In genomic region chr1:64374286-64375071, GRCm38 (mm10) we compare ENCODE assay signal across 11 mouse cellular contexts.
A peak's percentile ranks its signal among the peaks of the same experiment; 100 is the strongest.
DNase-seq lines count a peak whose midpoint lies in the region; ATAC-seq and TF ChIP-seq lines count a peak whose summit lies in the region.
"Had no signal": no experiment of that assay in that cellular context is flagged by ENCODE, and none has a peak within 500 bp of the region (broad histone marks: within the 10 kb centered on the region; RNA-seq: fewer than 3 reads in every experiment).

No protein-coding gene starts in this region.

- intact Hi-C loops in heart, adult 2 months (cut with DNase I) = loop anchor here (10.0 kb wide), 1 partner anchor 70 kb away; no protein-coding TSS in a partner anchor

- no peaks in the 10 kb centered on the region for H3K79me2 ChIP-seq in heart, adult 2 months (replicated peaks; ENCODE audit: control insufficient read depth, insufficient read depth, low read length)

- DNase-seq in heart, adult 2 months = peak in 1 of 2 experiments; percentile 53
- peak; percentile 34 for DNase-seq in adipocyte (ENCODE audit: low spot score)
- DNase-seq in induced T-regulatory cell, adult 2 months (ENCODE audit: low read depth) = peak; percentile 5
- peak; percentile 52 for DNase-seq in lung, postnatal 0 days (ENCODE audit: low spot score)
- DNase-seq in layer of hippocampus, adult 2 months (ENCODE audit: low spot score in 2 of 2) = no peak
- no peak for DNase-seq in embryo, embryonic 10 days (ENCODE audit: low spot score)
- DNase-seq: cerebellum, postnatal 25 days had no signal

- no peak overlapping the region for H3K9ac ChIP-seq in heart, adult 2 months (ENCODE audit: low read depth, low read length)
- H3K9ac ChIP-seq in heart, embryonic 11.5 days (ENCODE audit: low read depth, low read length) = no peak overlapping the region
- no peak overlapping the region for H3K9ac ChIP-seq in lung, postnatal 0 days (replicated peaks; ENCODE audit: low read depth)

- TF ChIP-seq CTCF in heart, adult 2 months (IDR thresholded peaks at IDR 0.05) = no peak
- TF ChIP-seq CTCF in lung, postnatal 0 days (IDR thresholded peaks at IDR 0.05) = no peak
- TF ChIP-seq CTCF in layer of hippocampus, adult 2 months (conservative IDR thresholded peaks at IDR 0.05) = no peak

- peaks cover 6% of the 10 kb centered on the region for H3K4me1 ChIP-seq in heart, adult 2 months (ENCODE audit: control insufficient read depth, insufficient read depth, low read length)
- H3K4me1 ChIP-seq in heart, embryonic 11.5 days (ENCODE audit: control insufficient read depth, insufficient read depth, low read length) = no peaks in the 10 kb centered on the region
- no peaks in the 10 kb centered on the region for H3K4me1 ChIP-seq in lung, postnatal 0 days (ENCODE audit: insufficient read depth, low read depth, low read length)

- TF ChIP-seq POLR2A in heart, adult 2 months (IDR thresholded peaks at IDR 0.05; ENCODE audit: insufficient read depth, low read depth, low read length) = no peak

- 0 out of 2 replicates have a peak, but pooled peaks have one; percentile 37 for TF ChIP-seq EP300 in heart, adult 2 months (IDR thresholded peaks at IDR 0.05; ENCODE audit: insufficient read depth, low read depth, low read length)
- no peak for TF ChIP-seq EP300 in lung, postnatal 0 days (IDR thresholded peaks at IDR 0.05)

- no peak overlapping the region for H3K4me3 ChIP-seq in heart, adult 2 months
- H3K4me3 ChIP-seq in heart, embryonic 11.5 days (ENCODE audit: low read depth, low read length) = no peak overlapping the region
- no peak overlapping the region for H3K4me3 ChIP-seq in lung, postnatal 0 days (ENCODE audit: low read depth, low read length)
- H3K4me3 ChIP-seq in layer of hippocampus, adult 2 months = no peak overlapping the region

- WGBS in heart, adult 2 months = 36% methylated on average over 13 of the region's 13 CpGs
- 56% methylated on average over 13 of the region's 13 CpGs for WGBS in heart, embryonic 11.5 days (ENCODE audit: insufficient replicate concordance)
- WGBS in lung, postnatal 0 days = 46% methylated on average over 13 of the region's 13 CpGs

- no peaks in the 10 kb centered on the region for H3K27me3 ChIP-seq in heart, adult 2 months (ENCODE audit: control insufficient read depth, insufficient read depth, low read length)
- no peaks in the 10 kb centered on the region for H3K27me3 ChIP-seq in heart, embryonic 11.5 days (ENCODE audit: control insufficient read depth, insufficient read depth, low read length)
- no peaks in the 10 kb centered on the region for H3K27me3 ChIP-seq in lung, postnatal 0 days (replicated peaks; ENCODE audit: insufficient read depth, low read length)

- no peaks in the 10 kb centered on the region for H3K36me3 ChIP-seq in heart, adult 2 months (ENCODE audit: control insufficient read depth, insufficient read depth, low read length)
- H3K36me3 ChIP-seq in heart, embryonic 11.5 days (ENCODE audit: control insufficient read depth, insufficient read depth, low read length) = no peaks in the 10 kb centered on the region
- no peaks in the 10 kb centered on the region for H3K36me3 ChIP-seq in lung, postnatal 0 days (ENCODE audit: insufficient read depth, low read length)
- H3K36me3 ChIP-seq: G1E had no signal

- H3K9me3 ChIP-seq in heart, embryonic 11.5 days (replicated peaks; ENCODE audit: control insufficient read depth, low read length) = no peaks in the 10 kb centered on the region
- no peaks in the 10 kb centered on the region for H3K9me3 ChIP-seq in lung, postnatal 0 days (ENCODE audit: low read length)
- H3K9me3 ChIP-seq: G1E had no signal

- H3K4me2 ChIP-seq in heart, embryonic 11.5 days = no peak overlapping the region
- no peak overlapping the region for H3K4me2 ChIP-seq in lung, postnatal 0 days (replicated peaks; ENCODE audit: low read depth, low read length)

- peak overlapping the region; percentile 28 for H3K27ac ChIP-seq in heart, adult 2 months
- H3K27ac ChIP-seq in heart, embryonic 11.5 days (ENCODE audit: low read depth, low read length) = no peak overlapping the region
- H3K27ac ChIP-seq in lung, postnatal 0 days (ENCODE audit: low read length) = no peak overlapping the region
- H3K27ac ChIP-seq in layer of hippocampus, adult 2 months = no peak overlapping the region

- no peak for ATAC-seq in heart, embryonic 11.5 days (replicated peaks; ENCODE audit: insufficient number of reproducible peaks, low FRiP score, low TSS enrichment)
- ATAC-seq in lung, postnatal 0 days = peak; percentile 44
- ATAC-seq in granulocyte monocyte progenitor cell, adult 5-6 weeks (replicated peaks; ENCODE audit: poor library complexity, severe bottlenecking) = no peak
- ATAC-seq: midbrain, embryonic 16.5 days had no signal

Comparison
In these comparisons a context has a peak if more than half of its experiments do, and no peak if none do; other contexts are left out.
1. DNase-seq: peak in adipocyte (single experiment), induced T-regulatory cell, adult 2 months (single experiment) and lung, postnatal 0 days (single experiment); none in layer of hippocampus, adult 2 months (0 of 2) and embryo, embryonic 10 days (single experiment).